Mouse (Mus musculus): ENCODE results near the gene Cks1b.
A peak's percentile ranks its signal among the peaks of the same experiment; 100 is the strongest.

Cks1b gene

GRCm38 (mm10) chr3:89380711-89381110, 37.5 kb downstream of the Cks1b start:
- no peak for DNase-seq

- DNase-seq = no peak
Observed at GRCm38 (mm10) chr3:89380291-89380690, 37.9 kb downstream of the Cks1b start.

DNA sequence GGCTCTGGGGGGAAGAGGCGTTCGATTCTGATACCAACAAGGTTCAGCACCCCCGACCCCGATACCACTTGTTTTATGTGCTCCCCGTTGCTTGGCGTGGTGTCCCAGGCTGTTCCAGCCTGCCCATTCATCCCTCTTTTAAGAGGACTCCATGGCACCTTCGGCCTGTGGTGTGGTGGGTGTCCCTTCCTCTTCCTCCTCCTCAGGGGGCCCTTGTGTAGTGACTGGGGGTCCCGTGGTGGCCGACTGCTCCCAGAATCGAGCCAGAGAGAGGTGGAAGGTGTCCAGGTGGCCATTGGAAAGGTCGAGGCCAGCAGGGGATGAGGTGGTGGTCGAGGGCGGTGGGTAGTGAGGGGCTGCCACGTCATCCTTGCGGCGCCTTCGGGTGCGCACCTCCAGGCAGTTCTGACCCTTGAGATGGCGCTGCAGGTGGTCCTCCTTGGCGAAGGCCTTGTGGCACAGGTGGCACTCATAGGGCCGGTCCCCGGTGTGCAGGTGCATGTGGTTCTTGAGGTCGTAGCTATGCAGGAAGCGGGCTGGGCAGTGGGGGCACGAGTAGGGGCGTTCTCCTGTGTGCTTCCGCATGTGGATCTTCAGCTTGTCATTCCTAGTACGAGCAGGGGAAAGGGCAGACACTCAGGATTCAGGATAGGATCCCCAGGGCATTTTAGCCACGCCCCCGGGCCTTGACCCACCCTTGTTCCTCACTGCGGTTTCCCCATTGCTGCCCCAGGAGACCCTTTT, 38.6 kb downstream of the Cks1b start:
- no peak for DNase-seq

- peak; percentile 62 for DNase-seq
Observed at GRCm38 (mm10) chr3:89378394-89379067, 39.7 kb downstream of the Cks1b start.

DNA sequence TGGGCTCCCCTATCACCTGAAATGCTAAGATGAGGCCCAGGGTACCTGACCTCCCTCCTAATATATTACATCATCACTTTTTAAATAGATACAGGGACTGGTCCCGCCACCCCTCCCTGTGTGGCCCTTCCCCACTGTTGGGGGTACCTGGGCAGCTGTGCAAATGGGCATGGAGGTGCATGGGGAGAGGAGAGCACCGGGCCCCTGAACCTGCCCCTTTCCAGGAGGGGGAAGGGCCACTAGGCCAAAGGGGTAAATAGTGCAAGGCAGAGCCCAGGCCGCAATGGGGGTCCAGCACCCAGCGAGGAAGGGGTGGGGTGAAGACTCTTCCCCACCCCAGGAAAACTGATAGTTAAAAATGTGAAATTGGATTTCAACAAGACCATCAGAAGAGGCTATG, 40.4 kb downstream of the Cks1b start:
- no peak for DNase-seq

DNA sequence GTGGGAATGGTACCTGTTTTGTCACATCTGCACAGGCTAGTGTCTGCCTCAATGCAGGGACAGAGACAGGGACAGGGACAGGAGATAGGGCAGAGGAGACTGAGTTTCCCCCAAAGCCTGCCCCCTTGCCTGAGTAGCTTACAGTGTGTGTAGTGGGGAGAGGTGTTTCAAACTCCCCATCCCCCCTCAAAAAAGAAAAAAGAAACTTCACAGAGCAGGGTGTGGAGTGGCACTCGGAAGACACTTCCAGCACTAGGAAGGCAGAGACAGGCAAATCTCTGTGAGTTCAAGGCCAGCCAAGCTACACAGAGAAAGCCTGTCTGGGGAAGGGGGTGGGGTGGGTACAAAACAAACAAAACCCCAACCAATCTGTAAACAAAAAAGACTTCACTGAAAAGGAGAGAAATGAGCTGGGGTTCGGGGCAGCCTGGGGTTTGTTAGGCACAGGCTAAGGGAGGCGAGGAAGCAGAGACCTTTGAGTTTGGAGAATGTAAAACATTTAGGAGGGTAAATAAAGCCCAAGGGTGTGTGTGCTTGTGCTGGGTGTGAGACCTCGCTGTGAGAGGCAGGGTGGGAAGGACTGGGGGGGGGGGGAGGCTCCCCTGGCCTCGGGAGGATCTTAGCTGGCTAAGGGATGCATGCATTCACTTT, 44.5 kb downstream of the Cks1b start:
- no peak for DNase-seq

GRCm38 (mm10) chr3:89367338-89367737, 50.8 kb downstream of the Cks1b start:
- no peak for DNase-seq

DNA sequence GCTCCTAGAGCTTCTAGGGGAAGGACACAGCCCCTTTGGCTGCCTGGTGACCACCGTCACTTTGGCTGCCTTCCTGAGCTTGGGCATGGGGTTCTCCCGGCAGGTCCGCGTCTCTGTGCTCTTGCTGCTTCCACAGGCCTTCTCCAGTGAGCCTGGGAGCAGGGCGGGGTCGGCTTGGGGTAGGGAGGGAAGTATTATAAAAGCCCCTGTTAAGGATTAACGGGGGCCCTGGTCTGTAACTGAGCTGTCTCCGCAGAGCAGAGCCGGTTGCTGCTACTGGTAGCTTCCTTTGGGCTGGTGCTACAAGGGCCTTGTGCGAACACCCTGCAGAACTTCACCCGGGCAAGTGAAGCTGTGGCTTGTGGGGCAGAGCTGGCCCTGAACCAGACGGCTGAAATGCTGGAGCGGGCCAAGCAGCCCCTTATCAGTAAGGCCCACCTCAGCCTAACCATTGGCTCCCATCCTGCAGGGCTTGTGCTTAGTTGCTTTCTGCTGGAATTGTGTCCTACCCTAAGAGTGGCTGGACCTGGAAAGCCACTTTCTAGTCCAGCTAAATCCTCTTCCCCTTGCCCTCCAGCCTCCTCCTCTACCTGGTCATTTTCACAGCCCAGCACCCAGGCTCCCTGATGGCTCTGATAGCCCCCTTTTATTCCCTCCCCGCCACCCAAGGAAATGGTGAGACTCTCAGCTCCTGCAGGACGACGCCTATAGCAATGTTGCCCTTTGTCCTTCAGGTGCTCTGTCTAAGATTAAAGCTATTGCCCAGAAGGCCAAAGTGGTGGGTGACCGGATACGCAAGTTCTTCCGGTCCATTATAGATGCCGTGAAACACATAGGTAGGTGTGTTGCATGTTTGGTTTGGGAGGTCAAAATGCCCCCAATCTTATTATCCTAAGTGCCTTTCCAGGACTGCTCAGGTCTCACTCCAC, 52.4 kb downstream of the Cks1b start:
- DNase-seq = no peak
